Mouse (Mus musculus) heart, adult 18-20 months (tissue): Measurements from ENCODE around the gene Ly6g5b. TPM values are rescaled to one million over a fixed set of nuclear protein-coding genes. Genes with fewer than 3 reads are reported as not detected.
"Not testable (repeated sequence)": the region's sequence is repeated elsewhere in the genome, so short reads cannot be mapped to it uniquely, and the experiment has no call there.

Experiments
- DNase-seq, 2 experiments: peaks; one replicate each; pipeline ENCODE4 v3.0.0; 2021 to 2022; ENCODE audit warnings: mixed read lengths in 1 of 2
- total RNA-seq, 2 experiments: library from RNA; stranded (reverse); gene quantifications; 2 replicates each; pipeline ENCODE4 v1.2.3; 2021

Gene Ly6g5b
- total RNA-seq, 2 experiments from 2014 or later: not detected

DNA sequence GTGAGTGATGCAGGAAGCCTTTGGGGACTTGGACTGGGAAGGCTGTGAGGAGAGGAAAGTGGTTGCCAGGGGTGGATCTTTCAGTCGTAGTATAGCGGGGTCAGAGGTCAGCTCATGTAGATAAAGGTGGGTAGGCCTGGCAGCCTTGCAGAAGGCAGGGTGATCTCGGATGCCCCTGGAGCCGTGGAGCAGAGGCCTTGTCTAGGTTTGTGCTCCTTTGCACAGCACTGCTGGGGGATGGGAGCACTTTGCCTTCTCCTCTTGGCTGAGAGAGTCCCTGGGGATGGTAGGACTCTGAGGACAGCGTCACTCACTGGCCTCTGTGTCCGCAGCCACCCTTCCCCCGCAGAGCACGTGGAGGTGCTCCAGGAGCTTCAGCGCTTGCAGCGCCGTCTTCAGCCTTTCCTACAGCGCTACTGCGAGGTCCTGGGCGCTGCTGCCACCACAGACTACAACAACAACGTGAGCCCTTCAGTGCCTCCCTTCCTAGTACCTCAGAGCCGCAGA lies 25.3 kb upstream of the Ly6g5b start:
- no peak for DNase-seq

DNA sequence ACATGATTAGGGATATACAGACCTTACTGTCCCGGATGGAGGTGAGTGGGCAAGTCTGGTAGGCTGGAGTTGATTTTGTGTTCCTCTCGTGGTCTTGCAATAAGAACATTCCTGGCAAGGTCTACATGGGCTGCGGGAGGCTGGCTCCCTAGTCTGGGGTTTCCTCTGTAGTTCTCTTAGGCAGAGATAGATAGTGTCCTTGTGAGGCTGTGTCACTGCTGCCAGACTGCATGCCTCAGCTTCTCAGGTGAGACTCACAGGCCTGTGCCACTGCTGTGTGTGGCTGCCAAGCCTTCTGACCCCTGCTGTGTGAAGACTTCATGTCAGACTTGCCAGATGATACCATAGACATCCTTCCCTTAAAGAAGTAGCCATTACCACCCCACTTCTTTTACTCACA lies 24.0 kb upstream of the Ly6g5b start:
- DNase-seq: no peak

- no peak for DNase-seq
Observed at GRCm38 (mm10) chr17:35135591-35136320, 20.5 kb upstream of the Ly6g5b start.

DNA sequence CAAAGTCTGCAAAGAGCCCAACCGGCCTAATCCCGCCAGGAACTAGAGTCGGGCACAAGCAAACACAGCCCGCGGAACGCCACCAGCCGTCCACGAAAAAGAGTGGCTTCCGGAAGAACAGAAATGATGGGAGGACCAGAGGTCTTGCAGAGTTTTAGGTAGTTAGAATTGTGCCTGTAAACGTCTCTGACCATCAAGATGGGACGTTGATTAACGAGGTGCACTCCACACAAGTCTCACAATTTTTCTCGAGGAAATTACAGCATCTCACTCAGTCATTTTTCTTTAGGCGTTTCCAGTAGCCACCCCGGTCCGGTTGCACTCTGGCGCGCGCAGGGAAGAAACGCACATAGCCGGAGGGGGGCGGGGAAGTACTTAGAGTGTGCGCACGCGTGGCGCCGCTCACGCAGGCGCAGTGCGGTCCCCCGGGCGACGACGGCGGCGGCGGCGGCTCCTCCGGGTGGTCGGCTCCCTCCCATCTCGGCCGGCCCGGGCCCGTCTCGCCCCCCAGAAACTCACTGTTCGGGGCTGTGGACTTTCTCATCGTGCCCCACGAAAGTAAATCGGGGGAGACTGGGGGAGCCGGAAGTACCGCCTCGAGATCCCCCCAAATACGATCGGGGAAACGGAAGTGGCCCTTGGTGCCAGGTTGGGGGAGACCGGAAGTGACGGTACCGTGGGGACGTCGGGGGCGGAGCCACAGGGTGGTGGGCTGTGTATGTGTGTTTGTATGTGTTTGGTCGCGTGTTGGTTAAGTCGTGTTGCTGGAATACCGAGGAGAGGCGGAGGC lies 19.8 kb upstream of the Ly6g5b start, which contains the start of gene Bag6:
Bag6 (plus strand) TSS at position 378 of the 790 bp plus-strand sequence.
- peak; percentile 95 to 98 for DNase-seq

- no peak for DNase-seq
Observed at GRCm38 (mm10) chr17:35133517-35133916, 18.3 kb upstream of the Ly6g5b start.

- DNase-seq: no peak
Observed at GRCm38 (mm10) chr17:35132174-35132560, 16.9 kb upstream of the Ly6g5b start.

DNA sequence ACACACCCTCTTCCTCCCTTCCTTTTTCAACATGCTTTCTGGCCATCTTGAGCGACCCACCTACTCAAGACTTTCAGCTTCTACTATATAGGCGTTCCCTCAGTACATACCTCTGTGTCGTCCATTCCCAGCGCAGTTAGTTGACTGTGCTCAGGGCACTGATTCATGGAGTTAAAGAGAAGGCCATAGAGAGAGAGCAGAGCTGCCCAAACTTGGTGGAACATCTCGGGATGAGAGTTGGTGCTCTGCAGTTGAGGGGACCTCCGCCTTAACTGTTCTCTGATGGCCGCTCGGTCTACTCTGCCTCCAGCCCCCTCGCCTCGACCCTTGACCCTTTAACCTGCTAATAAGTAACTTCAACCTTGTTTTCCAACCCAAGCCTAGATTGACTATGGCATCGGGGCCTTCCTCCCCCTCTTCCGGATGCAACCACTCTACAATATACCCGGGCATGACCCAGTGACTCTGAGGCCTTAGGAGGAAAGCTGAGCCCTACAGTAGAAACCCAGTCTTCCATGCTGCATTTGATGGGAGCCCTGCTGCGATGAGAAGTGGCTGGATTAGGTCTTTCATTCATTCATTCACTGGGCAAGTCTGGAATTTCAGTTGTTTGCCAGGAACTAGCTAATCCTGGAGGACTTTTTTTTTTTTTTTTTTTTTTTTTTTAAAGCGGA lies 16.4 kb upstream of the Ly6g5b start, which contains the start of gene Apom:
Apom (minus strand) TSS at position 551 of the 674 bp plus-strand sequence.
- DNase-seq: no peak

GRCm38 (mm10) chr17:35131038-35131437 lies 15.8 kb upstream of the Ly6g5b start:
- no peak for DNase-seq

- no peak for DNase-seq
Observed at GRCm38 (mm10) chr17:35128996-35129395, 13.8 kb upstream of the Ly6g5b start.

DNA sequence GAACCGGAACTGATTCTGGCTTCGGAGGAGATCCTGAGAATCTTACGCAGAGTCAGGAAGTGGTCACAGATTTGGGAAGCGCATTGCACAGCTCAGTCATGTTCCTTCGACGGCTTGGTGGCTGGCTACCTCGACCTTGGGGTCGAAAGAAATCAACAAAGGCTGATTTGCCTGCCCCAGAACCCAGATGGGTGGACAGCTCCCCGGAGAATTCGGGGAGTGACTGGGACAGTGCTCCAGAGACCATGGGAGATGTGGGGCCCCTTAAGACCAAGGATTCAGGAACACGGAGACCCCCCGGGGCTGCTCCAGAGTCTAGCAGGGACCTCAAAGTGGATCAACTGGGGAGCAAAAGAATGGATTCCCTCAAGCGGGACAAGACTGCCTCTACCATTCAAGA lies 11.8 kb upstream of the Ly6g5b start:
- DNase-seq: peak in 1 of 2 experiments; percentile 28

GRCm38 (mm10) chr17:35126206-35126611 lies 11.0 kb upstream of the Ly6g5b start, which contains the start of gene D17H6S53E:
Gene D17H6S53E, plus strand, starts transcription at chr17:35126373.
- DNase-seq: peak; percentile 85 to 87

DNA sequence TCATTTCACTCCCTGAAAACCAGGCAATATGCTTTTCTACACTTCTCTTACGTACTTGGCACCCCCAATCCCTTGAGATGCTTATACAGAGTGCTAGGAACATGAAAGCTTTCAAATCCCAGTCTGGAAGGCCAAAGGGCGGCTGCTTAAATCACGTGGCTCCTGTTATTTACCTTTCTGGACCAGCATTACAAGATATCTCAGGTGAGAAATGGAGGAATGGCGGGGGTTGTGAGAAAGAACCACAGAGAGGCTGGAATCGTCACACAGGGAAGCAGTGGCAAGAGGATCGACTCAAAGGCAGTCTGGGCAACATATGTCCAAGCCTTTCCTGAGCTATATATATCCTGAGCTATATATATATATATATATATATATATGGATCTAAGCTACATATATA lies 10.3 kb upstream of the Ly6g5b start:
- no peak for DNase-seq

DNA sequence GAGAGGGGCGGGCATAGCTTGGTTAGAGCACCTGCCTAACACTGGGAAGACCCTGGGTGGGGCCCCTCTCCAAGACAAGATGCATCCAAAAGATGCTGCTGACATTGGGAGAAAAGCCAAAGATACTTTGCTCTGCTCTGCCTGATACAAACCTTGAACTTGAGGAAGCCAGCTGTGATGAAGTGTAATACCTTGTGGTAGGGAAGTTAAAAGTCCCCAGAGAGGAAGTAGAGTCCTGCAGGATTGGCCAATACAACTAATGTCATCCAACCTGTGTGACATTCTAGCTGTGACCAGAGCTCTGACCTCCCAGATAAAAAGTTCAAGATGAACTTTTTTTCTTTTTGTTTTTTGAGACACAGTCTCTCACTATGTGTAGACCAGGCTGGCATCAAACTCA lies 9.9 kb upstream of the Ly6g5b start:
- DNase-seq: no peak

DNA sequence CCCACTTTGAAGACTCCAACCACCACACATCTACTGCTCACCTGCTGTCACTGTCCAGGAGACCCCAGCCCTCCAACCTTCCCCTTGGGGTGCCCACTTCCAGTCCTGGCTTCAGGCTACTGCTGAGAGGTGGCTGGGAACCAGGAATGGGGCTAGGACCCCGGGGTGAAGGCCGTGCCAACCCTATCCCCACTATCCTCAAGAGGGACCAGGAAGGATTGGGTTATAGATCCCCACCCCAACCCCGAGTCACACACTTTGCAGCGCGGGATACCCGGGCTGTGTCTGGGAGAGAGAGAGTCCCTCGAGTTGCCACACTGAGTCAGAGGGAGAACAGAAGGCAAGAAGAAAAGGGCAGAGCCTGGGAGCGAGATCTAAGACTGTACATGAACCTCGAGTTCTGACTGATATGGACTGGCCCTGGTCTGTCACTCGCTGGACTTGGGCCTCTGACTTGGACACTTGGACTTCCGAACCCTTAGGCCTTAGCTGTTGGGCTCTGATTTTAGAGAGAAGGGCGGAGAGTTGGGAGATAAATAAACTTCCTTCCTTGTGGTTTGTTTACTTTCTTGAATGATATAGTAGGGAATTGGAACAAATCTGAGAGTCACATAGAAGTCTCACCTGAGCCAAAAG lies 9.2 kb upstream of the Ly6g5b start:
- not testable (repeated sequence) for DNase-seq

DNA sequence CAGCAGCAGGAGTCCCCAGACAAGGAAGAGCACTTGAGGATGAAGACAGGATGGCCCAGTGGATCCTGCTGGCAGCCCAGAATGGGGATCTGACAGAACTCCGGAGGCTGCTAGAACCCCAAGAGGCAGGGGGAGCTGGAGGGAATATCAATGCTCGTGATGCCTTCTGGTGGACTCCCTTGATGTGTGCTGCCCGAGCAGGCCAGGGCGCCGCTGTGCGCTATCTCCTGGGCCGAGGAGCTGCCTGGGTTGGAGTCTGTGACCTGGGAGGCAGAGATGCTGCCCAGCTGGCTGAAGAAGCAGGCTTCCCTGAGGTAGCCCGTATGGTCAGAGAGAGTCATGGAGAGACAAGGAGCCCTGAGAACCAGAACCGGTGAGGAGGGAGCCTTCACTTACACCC lies 8.1 kb upstream of the Ly6g5b start:
- not testable (repeated sequence) for DNase-seq

DNA sequence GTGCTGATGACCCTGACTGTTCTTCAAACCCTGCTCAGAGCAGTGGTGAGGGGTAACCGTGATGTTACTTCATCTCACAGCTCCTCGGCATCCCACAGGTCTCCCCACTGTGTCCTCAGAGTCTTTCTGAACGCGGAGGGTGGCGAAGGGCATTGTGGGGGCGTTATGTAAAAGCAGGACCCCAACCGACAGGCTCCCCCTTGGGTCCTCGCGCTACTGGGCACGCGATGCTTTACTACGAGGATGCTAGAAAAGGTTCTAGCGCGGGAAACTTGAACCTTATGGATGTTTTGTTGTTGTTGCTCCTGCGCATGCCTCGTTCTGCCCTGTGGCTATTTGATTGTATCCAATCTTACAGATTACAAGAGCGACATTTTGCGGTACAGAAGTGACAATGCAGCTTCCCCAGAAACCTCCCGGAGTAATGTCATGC lies 6.7 kb upstream of the Ly6g5b start, which contains the start of gene Csnk2b:
Csnk2b (minus strand) TSS at position 183 of the 433 bp plus-strand sequence.
- DNase-seq: peak; percentile 39 to 53

DNA sequence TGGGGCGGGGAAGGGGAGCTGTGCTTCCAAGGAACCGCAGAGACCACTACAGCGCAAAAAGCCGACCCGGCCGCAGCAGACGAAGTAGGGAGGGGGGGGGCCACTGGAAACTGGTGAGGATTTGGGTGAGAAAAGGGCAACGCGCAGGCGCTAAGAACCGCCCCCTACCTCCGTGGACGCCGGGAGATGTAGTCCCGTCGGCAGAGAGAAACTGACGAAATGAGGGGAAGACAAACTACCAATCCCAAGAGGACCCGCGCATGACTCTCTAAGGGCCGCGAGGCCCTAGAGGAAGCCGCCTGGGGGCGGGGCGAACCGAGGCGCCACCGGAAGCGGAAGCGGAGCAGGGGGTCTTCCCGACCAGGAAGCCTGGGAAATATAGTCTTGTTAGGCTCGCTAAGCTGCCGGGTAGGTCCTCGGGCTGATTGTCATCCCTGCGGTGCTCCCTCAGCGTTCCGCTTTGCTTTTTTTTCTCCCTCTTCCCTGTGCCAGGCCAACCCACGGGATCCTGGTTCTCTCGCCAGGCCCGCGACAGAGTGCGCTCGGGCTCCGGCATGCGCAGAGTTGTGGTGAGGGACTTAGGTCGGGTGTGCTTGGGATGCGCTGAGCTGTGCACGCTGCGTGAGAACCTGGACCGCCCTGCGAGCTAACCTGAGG lies 6.0 kb upstream of the Ly6g5b start, which contains the start of gene Gpank1:
Gpank1 (plus strand) TSS at position 313 of the 657 bp plus-strand sequence.
- peak; percentile 98 to 99 for DNase-seq

GRCm38 (mm10) chr17:35120745-35121142 lies 5.5 kb upstream of the Ly6g5b start:
- DNase-seq: no peak

- DNase-seq: no peak
Observed at GRCm38 (mm10) chr17:35111774-35112173, 3.5 kb downstream of the Ly6g5b start.

GRCm38 (mm10) chr17:35108097-35108496 lies 7.1 kb downstream of the Ly6g5b start, which contains the start of gene Ly6g5c:
Gene Ly6g5c, plus strand, starts transcription at chr17:35108279.
- DNase-seq: no peak

DNA sequence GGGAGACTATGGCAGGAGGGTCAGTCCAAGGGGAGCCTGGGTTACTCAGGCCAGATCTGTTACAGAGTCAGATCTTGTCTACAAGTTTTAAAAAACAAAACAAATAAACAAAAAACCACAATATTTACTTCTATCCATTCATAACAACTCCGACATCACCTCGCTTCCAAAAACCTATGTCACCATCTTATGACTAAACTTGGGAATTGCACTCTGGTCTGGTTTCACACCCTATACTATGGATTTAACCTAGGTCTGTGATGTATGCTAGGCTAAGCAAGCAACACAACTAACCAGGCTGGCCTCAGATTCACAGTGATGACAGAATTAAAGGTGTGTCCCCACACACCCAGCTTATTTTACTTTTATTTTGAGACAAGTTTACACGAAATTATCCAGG lies 8.7 kb downstream of the Ly6g5b start:
- DNase-seq: no peak
